8 mouse cellular contexts compared by ENCODE assay signal in genomic region chr3:129830626-129831025, GRCm38 (mm10). TPM values are rescaled to one million over a fixed set of nuclear protein-coding genes. Genes with fewer than 3 reads are reported as not detected.
DNase-seq lines count a peak whose midpoint lies in the region; ATAC-seq and TF ChIP-seq lines count a peak whose summit lies in the region.

No protein-coding gene starts in this region.

- DNase-seq in gastrocnemius, adult 2 months, result no peak
- no peak for DNase-seq in gastrocnemius, postnatal 25 days
- DNase-seq in CD4-positive, CD25-positive, alpha-beta regulatory T cell, adult 2 months (ENCODE audit: low read depth, low spot score), result peak; percentile 66
- no peak for DNase-seq in intestine, embryonic 14.5 days (ENCODE audit: low spot score)
- DNase-seq in lung, postnatal 25 days (ENCODE audit: low spot score), result peak; percentile 9
- DNase-seq in stomach, postnatal 0 days (ENCODE audit: low spot score), result peak; percentile 76

- ATAC-seq in embryonic facial prominence, embryonic 13.5 days (ENCODE audit: insufficient number of reproducible peaks, insufficient read depth, low FRiP score, low TSS enrichment, low read depth), result no peak; the same call in 1 of the 2 replicates
- ATAC-seq in intestine, embryonic 14.5 days (replicated peaks; ENCODE audit: low FRiP score, low TSS enrichment, low read depth), result no peak
- peak; percentile 0; the same call in 1 of the 2 replicates for ATAC-seq in stomach, postnatal 0 days (ENCODE audit: low FRiP score, low TSS enrichment)
- no peak for ATAC-seq in cerebellum, adult (ENCODE audit: insufficient number of reproducible peaks, low FRiP score, low TSS enrichment)

- no peak for TF ChIP-seq EP300 in stomach, postnatal 0 days (optimal IDR thresholded peaks at IDR 0.05)

- intact Hi-C loops in gastrocnemius, adult 2 months (cut with DNase I), result loop anchor here (2.0 to 5.0 kb wide), 3 partner anchors 48 to 902 kb away; partner anchors contain the start of genes Pla2g12a, Rpl34 and Sec24b

- H3K27me3 ChIP-seq in embryonic facial prominence, embryonic 13.5 days, result no peaks in the 10 kb centered on the region
- H3K27me3 ChIP-seq in intestine, embryonic 14.5 days (replicated peaks; ENCODE audit: control insufficient read depth, insufficient read depth, low read length), result no peaks in the 10 kb centered on the region
- no peaks in the 10 kb centered on the region for H3K27me3 ChIP-seq in stomach, postnatal 0 days (ENCODE audit: control insufficient read depth, insufficient read depth, low read length)

- TF ChIP-seq CTCF in gastrocnemius, adult 2 months (IDR thresholded peaks at IDR 0.05), result no peak
- TF ChIP-seq CTCF in stomach, postnatal 0 days (IDR thresholded peaks at IDR 0.05; ENCODE audit: low read depth), result no peak

- H3K27ac ChIP-seq in gastrocnemius, adult 2 months, result peak overlapping the region; percentile 97
- peak overlapping the region; percentile 91 for H3K27ac ChIP-seq in embryonic facial prominence, embryonic 13.5 days
- H3K27ac ChIP-seq in intestine, embryonic 14.5 days (ENCODE audit: low read depth), result peak overlapping the region; percentile 94
- H3K27ac ChIP-seq in stomach, postnatal 0 days (replicated peaks), result peak overlapping the region; percentile 91

- WGBS in embryonic facial prominence, embryonic 13.5 days, result under 1% methylated on average over 44 of the region's 45 CpGs
- WGBS in intestine, embryonic 14.5 days, result under 1% methylated on average over 44 of the region's 45 CpGs
- WGBS in stomach, postnatal 0 days, result 0% methylated on average over 42 of the region's 45 CpGs

- peaks cover 15% of the 10 kb centered on the region for H3K4me1 ChIP-seq in embryonic facial prominence, embryonic 13.5 days
- peaks cover 10% of the 10 kb centered on the region for H3K4me1 ChIP-seq in intestine, embryonic 14.5 days (replicated peaks; ENCODE audit: control insufficient read depth, insufficient read depth, low read length)
- peaks cover 5% of the 10 kb centered on the region; the same call in 1 of the 2 replicates for H3K4me1 ChIP-seq in stomach, postnatal 0 days (replicated peaks; ENCODE audit: control insufficient read depth, insufficient read depth)

- H3K4me3 ChIP-seq in gastrocnemius, adult 2 months, result peak overlapping the region; percentile 84
- peak overlapping the region; percentile 95 for H3K4me3 ChIP-seq in embryonic facial prominence, embryonic 13.5 days
- peak overlapping the region; percentile 94 for H3K4me3 ChIP-seq in intestine, embryonic 14.5 days (ENCODE audit: low read depth, low read length)
- H3K4me3 ChIP-seq in stomach, postnatal 0 days (ENCODE audit: low read depth, low read length), result peak overlapping the region; percentile 92

- peak overlapping the region; percentile 72 for H3K4me2 ChIP-seq in embryonic facial prominence, embryonic 13.5 days
- peak overlapping the region; percentile 60 for H3K4me2 ChIP-seq in intestine, embryonic 14.5 days (ENCODE audit: low read length)
- peak overlapping the region; percentile 78 for H3K4me2 ChIP-seq in stomach, postnatal 0 days (replicated peaks; ENCODE audit: low read depth)

- peaks cover 23% of the 10 kb centered on the region for H3K36me3 ChIP-seq in embryonic facial prominence, embryonic 13.5 days
- peaks cover 28% of the 10 kb centered on the region for H3K36me3 ChIP-seq in intestine, embryonic 14.5 days (ENCODE audit: control insufficient read depth, insufficient read depth, low read length)
- H3K36me3 ChIP-seq in stomach, postnatal 0 days (ENCODE audit: control insufficient read depth, insufficient read depth, low read length), result no peaks in the 10 kb centered on the region

- H3K9me3 ChIP-seq in embryonic facial prominence, embryonic 13.5 days, result no peaks in the 10 kb centered on the region
- H3K9me3 ChIP-seq in intestine, embryonic 14.5 days (ENCODE audit: control insufficient read depth, low read length), result no peaks in the 10 kb centered on the region
- no peaks in the 10 kb centered on the region for H3K9me3 ChIP-seq in stomach, postnatal 0 days (ENCODE audit: control insufficient read depth, low read length)

- peak overlapping the region; percentile 85 for H3K9ac ChIP-seq in embryonic facial prominence, embryonic 13.5 days
- peak overlapping the region; percentile 84 for H3K9ac ChIP-seq in intestine, embryonic 14.5 days (ENCODE audit: low read length)
- peak overlapping the region; percentile 88 for H3K9ac ChIP-seq in stomach, postnatal 0 days (ENCODE audit: low read length)

RNA-seq across cellular contexts. Expression of gene Gar1, which starts 0.6 kb away (rescaled TPM):
- 10 to 100 TPM; 17.5 to 19.6 TPM for total RNA-seq in gastrocnemius, adult 2 months (2021)
- total RNA-seq in gastrocnemius, postnatal 25 days (2021), result 10 to 100 TPM; 14.6 to 14.8 TPM
- polyA plus RNA-seq in embryonic facial prominence, embryonic 13.5 days (2015; fragmentation: Nextera tagmentation; extraction: Ambion mirVana), result 63.7 and 90.1 TPM in 2 replicates
- polyA plus RNA-seq in intestine, embryonic 14.5 days (2014; fragmentation: Nextera tagmentation; extraction: Ambion mirVana), result 45.0 TPM in 2 replicates
- polyA plus RNA-seq in stomach, postnatal 0 days (2015; fragmentation: Nextera tagmentation; extraction: Ambion mirVana), result 41.0 and 48.4 TPM in 2 replicates

RNA-seq across cellular contexts. Expression of gene Cfi, which starts 5.1 kb away (rescaled TPM):
- total RNA-seq in gastrocnemius, adult 2 months (2021), result not detected
- total RNA-seq in gastrocnemius, postnatal 25 days (2021), result not detected
- 0.11 and 3.2 TPM in 2 replicates for polyA plus RNA-seq in embryonic facial prominence, embryonic 13.5 days (2015; fragmentation: Nextera tagmentation; extraction: Ambion mirVana)
- 30.0 and 34.5 TPM in 2 replicates for polyA plus RNA-seq in intestine, embryonic 14.5 days (2014; fragmentation: Nextera tagmentation; extraction: Ambion mirVana)
- polyA plus RNA-seq in stomach, postnatal 0 days (2015; fragmentation: Nextera tagmentation; extraction: Ambion mirVana), result 152 and 155 TPM in 2 replicates

RNA-seq across cellular contexts. Expression of gene Rrh, which starts 8.2 kb away (rescaled TPM):
- total RNA-seq in gastrocnemius, adult 2 months (2021), result not detected
- total RNA-seq in gastrocnemius, postnatal 25 days (2021), result not detected
- 0.23 and 0.38 TPM in 2 replicates for polyA plus RNA-seq in embryonic facial prominence, embryonic 13.5 days (2015; fragmentation: Nextera tagmentation; extraction: Ambion mirVana)
- 0.08 TPM in 1 of 2 replicates, not detected in the other for polyA plus RNA-seq in intestine, embryonic 14.5 days (2014; fragmentation: Nextera tagmentation; extraction: Ambion mirVana)
- polyA plus RNA-seq in stomach, postnatal 0 days (2015; fragmentation: Nextera tagmentation; extraction: Ambion mirVana), result 0.05 TPM in 1 of 2 replicates, not detected in the other

RNA-seq across cellular contexts. Expression of gene Lrit3, which starts 26.8 kb away (rescaled TPM):
- not detected for total RNA-seq in gastrocnemius, adult 2 months (2021)
- total RNA-seq in gastrocnemius, postnatal 25 days (2021), result not detected
- polyA plus RNA-seq in embryonic facial prominence, embryonic 13.5 days (2015; fragmentation: Nextera tagmentation; extraction: Ambion mirVana), result not detected in 2 replicates
- not detected in 2 replicates for polyA plus RNA-seq in intestine, embryonic 14.5 days (2014; fragmentation: Nextera tagmentation; extraction: Ambion mirVana)
- 0.29 and 0.32 TPM in 2 replicates for polyA plus RNA-seq in stomach, postnatal 0 days (2015; fragmentation: Nextera tagmentation; extraction: Ambion mirVana)

RNA-seq across cellular contexts. Expression of gene Pla2g12a, which starts 47.8 kb away (rescaled TPM):
- total RNA-seq in gastrocnemius, adult 2 months (2021), result 100 to 1,000 TPM in 1 of 2 experiments, 10 to 100 TPM in 1; 86.2 to 154 TPM
- 10 to 100 TPM; 58.3 to 84.7 TPM for total RNA-seq in gastrocnemius, postnatal 25 days (2021)
- 25.4 and 32.5 TPM in 2 replicates for polyA plus RNA-seq in embryonic facial prominence, embryonic 13.5 days (2015; fragmentation: Nextera tagmentation; extraction: Ambion mirVana)
- 62.4 and 67.0 TPM in 2 replicates for polyA plus RNA-seq in intestine, embryonic 14.5 days (2014; fragmentation: Nextera tagmentation; extraction: Ambion mirVana)
- 64.7 and 66.7 TPM in 2 replicates for polyA plus RNA-seq in stomach, postnatal 0 days (2015; fragmentation: Nextera tagmentation; extraction: Ambion mirVana)

Comparison
In these comparisons a context has a peak if more than half of its experiments do, and no peak if none do; other contexts are left out.
1. DNase-seq: peak in CD4-positive, CD25-positive, alpha-beta regulatory T cell, adult 2 months (single experiment), lung, postnatal 25 days (single experiment) and stomach, postnatal 0 days (single experiment); none in gastrocnemius, adult 2 months (single experiment), gastrocnemius, postnatal 25 days (single experiment) and intestine, embryonic 14.5 days (single experiment).
2. Peak in every context shown above with its lines, with median percentiles within 50 percentile points of each other: H3K27ac ChIP-seq, H3K4me3 ChIP-seq, H3K4me2 ChIP-seq and H3K9ac ChIP-seq.